Mouse (Mus musculus) heart, embryonic 15.5 days (tissue): ENCODE data around the gene Olfr550. TPM values are rescaled to one million over a fixed set of nuclear protein-coding genes. Genes with fewer than 3 reads are reported as not detected.

Experiments used
- ATAC-seq: fragments of 200-750 bp; cut with Nextera tagmentation; replicated peaks from 2 replicates; pipeline ENCODE4 v1.8.0; 2017; ENCODE audit warnings: low read depth, moderate TSS enrichment; ENCODE audit not compliant: insufficient number of reproducible peaks, insufficient read depth, low FRiP score
- H3K27ac ChIP-seq: fragments of 300-500 bp; sonication (generic); 2 replicates; pipeline ENCODE4 v1.5.1; 2015; ENCODE audit warnings: mild to moderate bottlenecking, inconsistent platforms
- H3K27me3 ChIP-seq: fragments of 300-500 bp; sonication (generic); 2 replicates; pipeline ENCODE4 v1.6.1; 2015; ENCODE audit warnings: inconsistent platforms
- H3K36me3 ChIP-seq: fragments of 300-500 bp; sonication (generic); 2 replicates; pipeline ENCODE4 v1.6.1; 2015; ENCODE audit warnings: mild to moderate bottlenecking, inconsistent platforms
- H3K4me1 ChIP-seq: fragments of 300-500 bp; sonication (generic); replicated peaks from 2 replicates; pipeline ENCODE4 v1.6.1; 2015; ENCODE audit warnings: inconsistent platforms
- H3K4me2 ChIP-seq: fragments of 300-500 bp; sonication (generic); 2 replicates; pipeline ENCODE4 v1.6.1; 2015; ENCODE audit warnings: inconsistent platforms, mild to moderate bottlenecking, moderate library complexity
- H3K4me3 ChIP-seq: fragments of 300-500 bp; sonication (generic); 2 replicates; pipeline ENCODE4 v1.5.1; 2015; ENCODE audit warnings: mild to moderate bottlenecking, inconsistent platforms
- H3K9ac ChIP-seq: fragments of 300-500 bp; sonication (generic); 2 replicates; pipeline ENCODE4 v1.6.1; 2015; ENCODE audit warnings: mild to moderate bottlenecking, inconsistent platforms
- H3K9me3 ChIP-seq: fragments of 300-500 bp; sonication (generic); replicated peaks from 2 replicates; pipeline ENCODE4 v1.6.1; 2016; ENCODE audit warnings: inconsistent platforms
- WGBS: fragments of 180-500 bp; shearing (Covaris S2); methylation state at CpG from one replicate; pipeline ENCODE4 v1.1.7; 2015; ENCODE audit warnings: mixed read lengths; 5-methylcytosine and 5-hydroxymethylcytosine counted together
- polyA plus RNA-seq: library from polyadenylated mRNA; unstranded; fragments of >200 nt; fragmentation: Nextera tagmentation; extraction: Ambion mirVana; gene quantifications from 2 replicates; pipeline ENCODE4 v1.2.1, GENCODE M21; 2015

Gene Olfr550
- not detected in 2 replicates for polyA plus RNA-seq

DNA sequence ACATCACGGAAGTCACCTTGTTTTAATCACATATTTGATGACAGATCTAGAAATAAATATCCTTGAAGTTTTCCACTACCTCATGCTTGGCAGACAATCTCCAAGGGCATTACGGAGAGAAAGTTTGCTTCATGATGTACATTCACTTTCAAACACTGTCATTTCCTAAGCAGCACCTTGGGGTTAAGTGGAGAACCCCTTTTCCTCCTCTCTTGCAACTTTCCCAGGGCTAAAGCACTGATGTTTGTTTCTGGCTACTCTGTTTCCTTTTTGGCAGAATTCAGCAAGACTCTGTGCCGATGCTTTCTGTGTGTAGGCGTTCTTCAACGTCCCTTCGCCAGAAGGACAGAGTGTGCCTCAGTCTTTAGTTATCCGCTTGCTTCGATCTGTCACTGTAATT lies at the start of gene Olfr550:
Gene Olfr550, plus strand, starts transcription at position 301 of the 400 bp plus-strand sequence.
- ATAC-seq: no peak
- H3K9ac ChIP-seq: no peak within 1 kb of the TSS
- H3K4me1 ChIP-seq: no peaks in the 10 kb centered on the region
- H3K27ac ChIP-seq: no peak within 1 kb of the TSS
- H3K36me3 ChIP-seq: no peaks in the 10 kb centered on the region
- no peak within 1 kb of the TSS for H3K4me2 ChIP-seq
- no peak within 1 kb of the TSS for H3K4me3 ChIP-seq
- H3K9me3 ChIP-seq: no peaks in the 10 kb centered on the region
- H3K27me3 ChIP-seq: no peaks in the 10 kb centered on the region
- WGBS: 83% methylated on average over 8 of the region's 8 CpGs

DNA sequence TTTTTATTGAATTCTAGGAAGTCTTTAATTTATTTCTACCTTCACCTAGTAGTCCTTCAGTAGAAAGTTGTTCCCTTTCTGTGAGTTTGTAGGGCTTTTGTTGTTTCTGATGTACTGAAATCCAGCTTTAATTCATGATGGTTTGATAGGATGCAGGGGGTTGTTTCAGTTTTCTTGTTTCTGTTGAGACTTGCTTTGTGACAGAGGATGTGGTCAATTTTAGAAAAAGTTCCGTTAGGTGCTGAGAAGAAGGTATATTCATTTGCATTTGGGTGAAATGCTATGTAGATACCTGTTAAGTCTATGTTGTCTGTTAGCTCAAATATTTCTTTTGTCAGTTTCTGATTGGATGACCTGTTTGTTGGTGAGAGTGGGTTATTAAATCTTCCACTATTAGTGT lies 42.2 kb upstream of the Olfr550 start:
- H3K27ac ChIP-seq: no peak overlapping the region
- WGBS: 62% methylated on average over 1 of the region's 1 CpGs
- no peak overlapping the region for H3K4me3 ChIP-seq
- no peaks in the 10 kb centered on the region for H3K4me1 ChIP-seq
- H3K36me3 ChIP-seq: no peaks in the 10 kb centered on the region
- H3K9me3 ChIP-seq: no peaks in the 10 kb centered on the region
- ATAC-seq: no peak
- no peak overlapping the region for H3K9ac ChIP-seq
- H3K4me2 ChIP-seq: no peak overlapping the region
- H3K27me3 ChIP-seq: no peaks in the 10 kb centered on the region

DNA sequence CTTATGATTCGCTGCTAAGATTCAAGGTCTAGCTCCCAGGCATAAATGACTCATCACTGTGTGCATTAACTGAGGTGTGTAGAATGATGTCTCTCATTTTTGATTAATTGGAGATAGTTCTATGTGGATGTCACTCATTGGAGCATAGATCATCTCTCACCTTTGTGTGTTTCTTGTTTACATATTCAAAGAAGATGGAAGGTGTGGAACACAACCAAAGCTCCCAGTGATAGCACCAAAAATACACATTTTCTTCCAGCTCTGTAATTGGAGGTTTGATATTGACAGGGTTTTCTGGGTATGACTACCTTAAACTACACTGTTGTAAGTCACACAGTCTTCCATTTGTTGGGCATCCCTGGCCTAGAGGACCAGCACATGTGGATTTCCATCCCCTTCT lies 36.8 kb upstream of the Olfr550 start, which contains the start of gene Olfr547:
Gene Olfr547, plus strand, starts transcription at position 301 of the 400 bp plus-strand sequence.
- H3K4me3 ChIP-seq: no peak within 1 kb of the TSS
- H3K9me3 ChIP-seq: no peaks in the 10 kb centered on the region
- H3K9ac ChIP-seq: no peak within 1 kb of the TSS
- no peaks in the 10 kb centered on the region for H3K27me3 ChIP-seq
- H3K4me1 ChIP-seq: no peaks in the 10 kb centered on the region
- H3K27ac ChIP-seq: no peak within 1 kb of the TSS
- no peak within 1 kb of the TSS for H3K4me2 ChIP-seq
- H3K36me3 ChIP-seq: no peaks in the 10 kb centered on the region
- ATAC-seq: no peak
- WGBS: 63% methylated on average over 1 of the region's 1 CpGs

DNA sequence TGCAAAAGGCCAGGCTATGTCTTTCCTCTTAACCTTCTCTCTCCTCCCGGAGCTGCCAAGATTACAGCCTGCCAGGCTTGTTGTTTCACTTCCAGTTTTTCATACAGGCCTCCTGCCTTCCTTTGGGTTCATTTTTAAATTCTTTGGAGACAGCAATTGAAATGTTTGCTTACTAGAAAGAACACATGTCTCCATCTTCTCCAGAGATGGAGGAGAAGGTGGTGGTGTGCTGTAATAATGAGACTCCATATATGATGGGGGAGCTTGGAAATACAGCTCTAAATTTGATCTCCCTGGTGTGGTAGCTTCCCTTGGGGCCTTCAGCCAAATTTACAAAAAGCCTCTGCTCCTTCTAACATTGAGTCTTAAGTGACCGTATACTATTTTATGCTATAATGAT lies 30.6 kb upstream of the Olfr550 start, which contains the start of gene Olfr548-ps1:
Gene Olfr548-ps1, plus strand, starts transcription at position 301 of the 400 bp plus-strand sequence.
- Histone ChIP-seq H3K9me3 (no peaks in the 10 kb centered on the region), H3K27me3 (no peaks in the 10 kb centered on the region), H3K4me3 (no peak within 1 kb of the TSS), H3K4me1 (no peaks in the 10 kb centered on the region), H3K36me3 (no peaks in the 10 kb centered on the region), H3K9ac (no peak within 1 kb of the TSS), H3K4me2 (no peak within 1 kb of the TSS), H3K27ac (no peak within 1 kb of the TSS)
- no peak for ATAC-seq
- 80% methylated on average over 2 of the region's 2 CpGs for WGBS

DNA sequence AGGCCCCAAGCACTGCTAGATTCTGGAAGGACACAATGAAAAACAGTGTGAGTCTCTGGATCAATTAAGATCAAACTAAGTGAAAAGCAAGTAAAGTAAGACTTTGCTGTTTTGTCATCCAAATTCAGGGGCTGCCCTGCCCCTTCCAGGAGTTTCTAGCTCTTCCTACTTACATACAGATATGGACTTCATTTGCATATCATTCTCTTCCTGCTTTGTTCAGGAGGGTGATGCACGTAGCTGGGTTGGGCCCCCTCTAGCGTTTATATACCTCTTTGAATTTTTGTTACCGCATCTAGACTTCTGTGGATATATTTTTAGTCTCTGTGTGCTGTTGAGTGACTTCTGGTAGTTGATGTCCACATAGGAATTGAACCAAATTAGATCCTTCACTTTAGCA lies 30.0 kb upstream of the Olfr550 start:
- H3K36me3 ChIP-seq: no peaks in the 10 kb centered on the region
- WGBS: 43% methylated on average over 3 of the region's 3 CpGs

DNA sequence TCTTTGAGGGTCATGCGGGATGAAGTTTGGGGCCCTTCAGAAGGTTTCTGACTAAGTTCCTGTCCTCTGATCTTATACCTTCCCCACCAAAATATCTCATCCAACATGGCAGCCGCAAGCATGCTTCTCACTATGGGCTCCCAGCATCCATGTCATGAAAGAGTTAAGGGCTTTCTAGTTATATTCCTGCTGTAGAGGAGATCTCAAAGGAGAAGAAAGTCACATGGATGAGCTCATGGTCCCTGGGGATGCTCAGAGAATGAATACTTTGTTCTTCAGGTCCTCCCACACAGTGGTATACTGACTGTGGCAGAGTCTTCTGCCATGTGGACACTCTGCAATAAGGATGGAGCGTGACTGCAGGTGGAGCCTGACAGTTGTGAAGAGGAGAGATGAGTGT lies 21.7 kb upstream of the Olfr550 start, which contains the start of gene Olfr549:
Gene Olfr549, plus strand, starts transcription at position 301 of the 400 bp plus-strand sequence.
- Histone ChIP-seq H3K9me3 (no peaks in the 10 kb centered on the region), H3K36me3 (no peaks in the 10 kb centered on the region), H3K4me2 (no peak within 1 kb of the TSS), H3K4me1 (no peaks in the 10 kb centered on the region), H3K4me3 (no peak within 1 kb of the TSS), H3K9ac (no peak within 1 kb of the TSS), H3K27ac (no peak within 1 kb of the TSS), H3K27me3 (no peaks in the 10 kb centered on the region)
- no peak for ATAC-seq
- WGBS: 80% methylated on average over 3 of the region's 3 CpGs

More for the DNA sequence above, 30.0 kb upstream of the Olfr550 start:
- no peak overlapping the region for H3K9ac ChIP-seq
- no peak overlapping the region for H3K4me3 ChIP-seq
- H3K4me1 ChIP-seq: no peaks in the 10 kb centered on the region
- H3K27ac ChIP-seq: no peak overlapping the region
- ATAC-seq: no peak
- H3K4me2 ChIP-seq: no peak overlapping the region
- H3K9me3 ChIP-seq: no peaks in the 10 kb centered on the region
- H3K27me3 ChIP-seq: no peaks in the 10 kb centered on the region

DNA sequence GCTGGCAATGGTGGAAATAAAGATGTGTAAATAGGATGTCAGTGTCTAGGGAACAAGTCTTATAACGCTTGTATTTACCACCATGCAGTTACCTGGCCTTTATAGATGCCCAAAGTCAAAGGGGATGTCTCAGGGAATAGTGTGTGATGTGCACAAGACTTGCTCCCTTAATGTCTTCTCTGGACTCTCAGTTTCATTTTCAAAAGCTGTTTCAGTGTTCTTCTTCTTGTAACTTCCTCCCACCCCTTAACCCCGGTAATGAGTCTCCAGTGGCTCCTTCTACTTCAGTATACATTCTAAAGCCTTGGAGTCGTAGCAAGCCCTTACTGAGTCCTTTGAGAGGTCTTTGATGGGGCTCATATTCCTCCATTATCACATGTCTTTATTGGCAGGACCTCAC lies 18.0 kb upstream of the Olfr550 start:
- Histone ChIP-seq H3K27me3 (no peaks in the 10 kb centered on the region), H3K36me3 (no peaks in the 10 kb centered on the region), H3K4me1 (no peaks in the 10 kb centered on the region), H3K4me3 (no peak overlapping the region), H3K9me3 (no peaks in the 10 kb centered on the region), H3K27ac (no peak overlapping the region), H3K9ac (no peak overlapping the region), H3K4me2 (no peak overlapping the region)
- no peak for ATAC-seq
- WGBS: 70% methylated on average over 3 of the region's 3 CpGs

DNA sequence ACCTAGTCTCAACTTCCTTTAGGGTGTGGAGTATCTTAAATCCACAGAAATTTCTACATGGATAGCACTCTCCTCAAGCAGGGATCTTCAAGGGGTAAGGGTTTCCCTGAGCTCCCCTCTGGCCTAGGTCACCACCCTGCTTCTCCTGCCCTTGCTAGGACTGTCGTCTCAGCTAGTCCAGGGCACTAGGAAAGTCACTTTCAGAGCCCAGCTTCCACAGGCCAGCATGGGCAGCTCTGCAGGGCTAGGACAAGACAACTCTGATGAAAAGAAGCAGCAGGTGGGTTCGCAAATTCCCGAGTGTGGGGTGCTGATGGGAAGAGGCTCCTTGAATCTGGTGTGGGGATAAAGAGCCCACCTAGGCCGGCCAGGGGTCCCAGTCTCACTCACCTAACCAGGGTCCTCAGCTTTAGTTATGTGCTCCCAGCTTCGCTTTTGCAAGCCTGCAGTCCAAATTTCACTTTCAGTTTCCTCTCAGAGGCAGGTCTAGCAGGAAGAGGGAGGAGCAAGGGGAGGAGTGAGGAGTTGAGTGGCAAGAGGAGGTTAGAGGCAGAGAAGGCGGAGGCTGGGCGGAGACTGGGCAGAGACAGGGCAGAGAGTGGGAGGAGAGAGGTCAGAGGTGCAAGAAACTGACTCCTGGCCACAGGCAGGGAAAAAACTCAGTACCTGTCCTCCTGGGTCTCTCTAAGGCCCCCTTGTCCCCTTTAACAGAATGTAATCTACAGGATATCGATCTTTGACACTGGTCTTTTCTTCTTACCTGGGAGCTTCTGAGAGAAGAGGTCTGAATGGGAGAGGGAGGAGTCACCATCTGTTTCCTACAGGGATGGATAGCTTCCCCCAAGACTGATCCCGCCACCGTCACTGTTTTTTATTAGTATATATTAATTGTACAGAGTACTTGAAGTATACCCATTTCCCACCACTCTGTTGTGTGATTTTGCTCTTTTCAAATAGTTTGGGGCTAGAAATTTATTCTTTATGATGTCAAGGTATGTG lies 5.9 kb upstream of the Olfr550 start, which contains the start of gene Trim21:
Gene Trim21, minus strand, starts transcription at position 488 of the 999 bp plus-strand sequence.
- ATAC-seq: peak; percentile 93
- Histone ChIP-seq H3K36me3 (no peaks in the 10 kb centered on the region), H3K27ac (peak within 1 kb of the TSS; percentile 6; the same call in 1 of the 2 replicates), H3K4me3 (peak within 1 kb of the TSS; percentile 61), H3K9ac (peak within 1 kb of the TSS; percentile 57), H3K4me2 (peak within 1 kb of the TSS; percentile 74), H3K4me1 (peaks cover 12% of the 10 kb centered on the region), H3K9me3 (no peaks in the 10 kb centered on the region), H3K27me3 (no peaks in the 10 kb centered on the region)
- WGBS: 24% methylated on average over 10 of the region's 10 CpGs

DNA sequence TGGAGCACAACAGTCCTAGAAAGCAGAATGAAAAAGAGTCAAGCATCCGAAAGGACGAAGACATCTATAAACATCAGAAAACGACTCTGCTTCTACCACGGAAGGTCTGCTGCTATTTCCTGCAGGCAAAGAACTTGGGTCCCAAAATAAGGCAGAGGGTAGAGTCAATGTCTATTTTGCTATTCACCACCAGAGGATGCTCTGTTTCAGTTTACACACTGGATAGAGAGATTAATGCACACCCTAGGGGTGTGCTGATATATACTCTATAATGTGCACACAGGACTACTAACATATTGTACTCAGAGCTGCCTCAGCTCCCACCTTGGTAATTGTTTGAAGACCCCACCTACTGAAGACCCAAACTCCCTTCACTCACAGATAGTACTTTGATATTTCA lies 5.0 kb upstream of the Olfr550 start:
- Histone ChIP-seq H3K9ac (no peak overlapping the region), H3K4me3 (no peak overlapping the region), H3K4me1 (peaks cover 12% of the 10 kb centered on the region), H3K9me3 (no peaks in the 10 kb centered on the region), H3K36me3 (no peaks in the 10 kb centered on the region), H3K27me3 (no peaks in the 10 kb centered on the region), H3K4me2 (no peak overlapping the region), H3K27ac (no peak overlapping the region)
- ATAC-seq: no peak
- 86% methylated on average over 4 of the region's 4 CpGs for WGBS

DNA sequence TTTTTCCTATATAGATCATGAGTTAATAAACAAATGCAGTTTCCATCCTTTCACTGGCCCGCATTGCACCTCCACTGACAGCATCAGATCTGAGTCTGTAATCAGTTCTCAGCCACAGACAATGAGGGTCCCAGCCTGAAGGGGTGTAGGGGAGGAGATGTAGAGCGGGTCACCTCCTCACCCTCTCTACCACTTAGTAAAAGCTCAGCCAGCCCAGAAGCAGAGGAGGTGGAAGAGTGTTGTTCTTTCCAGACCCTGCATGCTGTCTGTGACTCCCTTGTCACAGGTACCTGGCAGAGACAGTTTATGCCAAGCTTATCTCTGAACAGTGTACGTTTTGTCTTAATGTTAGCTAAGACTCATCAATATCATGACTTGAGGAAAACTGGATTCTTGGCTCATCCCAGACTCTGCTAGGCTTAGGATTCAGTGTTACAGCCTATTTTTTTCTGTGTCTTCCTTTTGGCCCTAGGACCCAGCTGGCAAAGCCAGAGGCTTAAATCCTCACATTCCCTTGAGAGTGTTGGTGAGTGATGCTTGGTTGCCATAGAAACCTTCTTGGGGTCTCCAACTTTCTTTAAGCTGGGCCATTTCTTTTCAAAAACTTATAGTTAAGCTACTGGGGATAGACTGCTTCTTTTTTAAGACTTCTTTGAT lies 2.1 kb downstream of the Olfr550 start:
- H3K36me3 ChIP-seq: no peaks in the 10 kb centered on the region
- H3K27me3 ChIP-seq: no peaks in the 10 kb centered on the region
- H3K27ac ChIP-seq: no peak overlapping the region
- no peak for ATAC-seq
- WGBS: 60% methylated on average over 3 of the region's 3 CpGs
- H3K9ac ChIP-seq: no peak overlapping the region
- no peaks in the 10 kb centered on the region for H3K4me1 ChIP-seq
- no peak overlapping the region for H3K4me3 ChIP-seq
- H3K4me2 ChIP-seq: no peak overlapping the region
- no peaks in the 10 kb centered on the region for H3K9me3 ChIP-seq

DNA sequence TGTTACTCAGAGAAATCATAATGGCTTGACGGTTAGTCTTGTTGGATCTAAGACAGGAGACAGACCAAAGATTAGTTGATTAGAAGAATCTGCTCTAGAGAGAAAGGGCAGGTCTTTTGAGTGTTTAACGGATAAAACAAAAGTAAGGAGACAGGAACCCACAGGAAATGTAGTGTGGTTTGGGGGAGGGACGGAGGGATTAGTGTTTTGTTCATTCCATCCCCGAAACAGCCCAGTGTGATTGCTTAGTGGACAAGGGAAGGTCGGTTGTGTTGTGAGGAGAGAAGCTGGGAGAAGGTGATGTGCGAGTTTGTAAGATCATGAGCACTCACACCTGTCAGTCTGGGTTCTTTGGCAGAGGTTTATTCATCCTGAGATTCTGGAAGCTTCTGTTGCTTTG lies 4.8 kb downstream of the Olfr550 start:
- H3K4me3 ChIP-seq: no peak overlapping the region
- no peak overlapping the region for H3K9ac ChIP-seq
- H3K27me3 ChIP-seq: no peaks in the 10 kb centered on the region
- ATAC-seq: no peak
- no peak overlapping the region for H3K4me2 ChIP-seq
- 59% methylated on average over 6 of the region's 6 CpGs for WGBS
- no peaks in the 10 kb centered on the region for H3K36me3 ChIP-seq
- H3K9me3 ChIP-seq: no peaks in the 10 kb centered on the region
- no peak overlapping the region for H3K27ac ChIP-seq
- H3K4me1 ChIP-seq: no peaks in the 10 kb centered on the region
